Mouse (Mus musculus): ENCODE measurements around the gene Dus1l.

DNA sequence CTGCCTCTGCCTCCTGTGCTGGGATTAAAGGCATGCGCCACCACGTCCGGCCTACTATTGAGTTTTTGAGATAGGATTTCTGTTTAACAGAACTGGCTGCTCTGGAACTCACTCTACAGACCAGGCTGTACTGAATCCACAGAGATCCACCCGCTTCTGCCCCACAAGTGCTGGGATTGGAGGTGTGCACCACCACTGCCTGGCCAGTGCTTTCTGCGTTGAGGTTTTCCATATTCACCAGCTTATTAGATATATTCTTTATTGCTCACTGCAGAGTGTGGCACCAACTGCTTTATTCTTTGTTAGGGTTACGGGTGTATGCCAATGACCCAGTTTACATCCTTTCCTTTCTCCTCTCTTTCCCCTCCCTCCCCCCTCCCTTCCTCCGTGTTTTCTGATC is 8.1 kb upstream of the Dus1l start:
- TF ChIP-seq SIN3A (IDR thresholded peaks at IDR 0.05; ENCODE audit: low read length) = no peak
- TF ChIP-seq POLR2A (IDR thresholded peaks at IDR 0.05; ENCODE audit: low read depth, low read length) = no peak
- TF ChIP-seq CTCF (conservative IDR thresholded peaks at IDR 0.05 in 1 of 2, IDR thresholded peaks at IDR 0.05 in 1 of 2; ENCODE audit: low read depth in 2 of 2, low read length in 2 of 2) = no peak
- no peak for TF ChIP-seq BHLHE40 (IDR thresholded peaks at IDR 0.05; ENCODE audit: low read depth, low read length)
- TF ChIP-seq MYC (IDR thresholded peaks at IDR 0.05; ENCODE audit: low read depth, low read length) = no peak
- TF ChIP-seq E2F4 (IDR thresholded peaks at IDR 0.05; ENCODE audit: insufficient replicate concordance, low read depth, low read length) = no peak
- TF ChIP-seq TBP (conservative IDR thresholded peaks at IDR 0.05; ENCODE audit: low read depth, low read length) = no peak
- TF ChIP-seq POLR2AphosphoS2 (IDR thresholded peaks at IDR 0.05; ENCODE audit: low read depth, low read length) = no peak
- no peak for TF ChIP-seq HCFC1 (IDR thresholded peaks at IDR 0.05; ENCODE audit: low read depth, low read length)
- TF ChIP-seq ZNF384 (IDR thresholded peaks at IDR 0.05; ENCODE audit: low read depth, low read length) = no peak
- TF ChIP-seq MXI1 (IDR thresholded peaks at IDR 0.05; ENCODE audit: low read depth, low read length) = no peak
- no peak for TF ChIP-seq UBTF (IDR thresholded peaks at IDR 0.05; ENCODE audit: low read depth, low read length)
